Mouse (Mus musculus) stomach, postnatal 0 days (tissue): ENCODE measurements around the gene Acbd3.

Experiments
- CTCF ChIP-seq: IDR thresholded peaks from 2 replicates; pipeline ENCODE4 v1.5.1; 2016; ENCODE audit warnings: antibody characterized with exemption, low read depth, mild to moderate bottlenecking, moderate library complexity
- EP300 ChIP-seq: optimal IDR thresholded peaks from 2 replicates; pipeline ENCODE3; 2016; ENCODE audit warnings: antibody characterized with exemption

GRCm38 (mm10) chr1:180723701-180724238 lies 2.1 kb upstream of the Acbd3 start:
- TF ChIP-seq CTCF (no peak), EP300 (no peak)
